Mouse (Mus musculus) kidney, adult 8-10 months (tissue): ENCODE results near the gene Klhdc8a.

Experiments
- DNase-seq, 2 experiments: peaks; one replicate each; pipeline ENCODE4 v3.0.0; 2022

Gene Klhdc8a

DNA sequence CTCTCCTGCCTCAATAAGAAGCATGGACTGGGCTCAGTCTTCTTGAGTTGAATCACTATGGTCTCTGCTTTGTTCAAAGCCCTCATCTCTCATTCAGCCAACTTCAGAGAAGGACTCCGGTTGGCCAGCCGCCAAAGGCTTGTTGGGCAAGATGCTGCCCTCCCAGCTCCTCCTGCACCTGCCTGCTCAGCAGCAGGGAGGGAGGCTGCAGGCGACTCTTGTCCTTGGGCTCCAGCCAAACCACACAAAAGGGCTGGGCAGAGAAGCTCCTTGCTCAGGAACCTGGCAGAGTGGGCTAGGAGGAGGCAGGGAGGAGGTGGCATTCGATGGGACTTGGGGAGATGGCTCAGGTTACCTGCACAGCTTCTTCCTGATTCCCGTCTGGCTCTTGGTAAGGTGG, 20.8 kb downstream of the Klhdc8a start:
- DNase-seq: peak; percentile 91

DNA sequence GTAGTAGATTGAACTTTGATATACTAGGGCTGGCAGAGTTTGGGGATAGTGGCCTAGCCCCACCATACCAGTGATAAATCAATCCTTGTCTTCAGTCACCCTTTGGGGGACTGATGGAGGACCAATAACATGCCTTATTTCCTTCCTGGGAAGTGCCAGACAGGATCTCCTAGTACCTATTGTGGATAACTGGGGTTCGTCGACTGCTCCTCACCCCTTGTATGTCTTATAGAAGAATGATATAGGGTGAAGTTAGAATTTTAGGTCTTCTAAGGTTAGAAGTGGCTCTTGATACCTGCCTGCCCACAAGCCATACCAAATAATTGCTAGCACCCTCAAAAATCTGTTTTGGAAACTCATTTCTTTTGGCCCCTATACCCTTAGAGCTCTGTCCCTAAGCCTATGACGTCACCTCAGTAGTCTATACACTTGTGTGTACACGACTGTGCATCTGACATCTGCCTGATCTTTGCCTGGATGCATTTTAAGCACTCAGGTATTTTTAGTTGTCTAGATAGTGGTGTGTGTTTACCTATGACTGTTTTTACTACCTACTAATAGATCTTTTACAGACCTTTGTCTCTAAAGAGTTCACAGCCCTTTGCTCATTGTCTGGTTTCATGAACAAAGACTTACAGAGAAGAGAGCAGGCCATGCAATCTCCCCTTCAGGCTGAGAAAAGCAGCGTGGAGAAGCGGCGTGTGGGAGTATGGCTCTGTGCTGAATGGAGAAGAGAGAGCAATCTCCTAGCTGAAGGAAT, 23.6 kb downstream of the Klhdc8a start:
- no peak for DNase-seq

DNA sequence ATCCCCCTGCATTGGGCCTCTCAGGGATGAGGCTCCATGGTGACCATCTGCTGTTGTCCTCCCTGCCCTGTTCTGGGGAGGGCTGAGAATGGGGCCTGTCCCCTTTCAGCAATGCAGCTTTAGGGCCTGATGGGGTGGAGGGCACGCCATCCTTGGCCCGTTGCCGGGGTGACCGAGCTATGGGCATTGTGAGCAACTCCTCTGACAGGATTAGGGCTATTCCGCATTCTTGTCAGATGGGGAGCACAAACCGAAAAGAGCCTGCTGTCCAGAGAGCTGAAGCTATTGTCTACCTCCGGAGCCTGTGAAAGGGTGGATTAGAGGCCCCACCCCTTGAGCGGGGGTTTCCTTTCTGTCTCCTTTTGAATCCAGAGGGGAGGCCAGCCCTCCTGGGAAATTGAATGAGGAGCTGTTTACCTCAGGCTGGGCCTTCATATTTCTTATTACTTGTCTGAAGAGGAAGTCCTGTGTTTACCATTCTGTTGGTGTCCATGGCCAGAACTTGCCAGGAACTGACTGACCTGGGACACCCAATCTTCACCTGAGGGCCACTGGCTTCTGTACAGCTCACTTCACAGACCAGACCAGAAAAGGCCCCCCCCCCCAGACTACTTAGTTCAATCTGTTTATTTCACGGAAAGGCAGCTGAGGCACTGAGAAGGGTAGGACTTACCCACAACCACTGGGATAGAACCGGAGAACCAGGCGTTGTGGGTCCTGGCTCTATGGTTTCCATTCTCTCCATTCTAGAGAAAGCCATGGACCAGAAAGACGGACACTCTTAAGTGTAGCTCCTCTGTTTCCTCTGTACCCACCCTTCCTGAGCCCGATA, 24.5 kb downstream of the Klhdc8a start:
- DNase-seq: peak in 1 of 2 experiments; percentile 57

DNA sequence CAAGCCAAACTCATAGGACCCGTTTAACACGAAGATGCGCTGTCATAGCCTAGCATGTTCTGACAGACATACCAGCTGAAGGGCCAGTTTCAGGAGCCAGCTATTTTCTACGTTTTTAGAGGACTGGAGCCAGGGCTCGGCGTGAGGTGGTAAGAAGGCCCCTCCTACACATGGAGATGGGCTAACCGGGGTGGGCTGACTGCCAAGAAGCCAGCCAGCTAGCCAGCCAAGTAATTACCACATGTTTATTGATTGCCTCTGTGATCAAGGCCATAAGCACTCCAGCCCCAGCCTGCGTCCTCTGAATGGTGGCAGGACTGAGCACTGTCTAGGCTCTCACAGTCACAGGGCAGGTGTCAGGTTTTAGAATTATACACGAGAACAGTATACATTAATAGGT, 28.4 kb downstream of the Klhdc8a start:
- DNase-seq: peak in 1 of 2 experiments; percentile 70

DNA sequence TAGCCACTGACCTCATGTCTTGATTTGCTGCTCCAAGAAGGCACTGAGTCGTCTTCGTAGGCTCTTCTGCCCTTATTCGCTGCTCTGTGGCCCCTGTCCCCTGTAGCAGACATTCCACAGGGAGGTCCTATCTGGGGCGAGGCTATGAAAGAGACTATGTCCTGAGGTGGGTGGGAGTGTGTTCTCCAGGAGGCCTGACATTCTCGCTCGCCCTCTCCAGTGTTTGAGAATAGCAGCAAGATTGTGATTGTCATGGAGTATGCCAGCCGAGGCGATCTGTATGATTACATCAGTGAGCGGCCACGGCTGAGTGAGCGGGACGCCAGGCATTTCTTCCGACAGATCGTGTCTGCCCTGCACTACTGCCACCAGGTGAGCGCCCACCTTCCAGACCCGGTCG, 29.1 kb downstream of the Klhdc8a start:
- DNase-seq: no peak

DNA sequence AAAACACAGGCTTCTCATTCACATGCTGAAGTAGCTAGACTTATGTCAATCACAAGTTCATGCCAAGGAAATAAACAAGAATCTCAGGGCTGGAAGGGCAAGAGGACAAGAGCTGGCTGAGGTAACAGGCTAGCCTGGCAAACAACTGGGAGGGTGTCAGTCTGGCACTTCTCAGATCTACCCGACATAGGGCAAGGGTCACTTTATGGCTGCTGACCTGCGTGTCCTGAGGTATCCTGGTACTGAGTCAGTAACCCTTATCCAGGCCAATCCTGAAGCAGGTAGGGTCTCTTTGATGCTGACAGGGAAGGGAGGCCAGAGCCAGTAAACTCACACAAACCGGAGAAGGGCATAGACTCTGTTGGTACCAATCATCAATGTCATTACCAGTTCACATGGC, 30.1 kb downstream of the Klhdc8a start:
- DNase-seq: peak; percentile 75 to 82

DNA sequence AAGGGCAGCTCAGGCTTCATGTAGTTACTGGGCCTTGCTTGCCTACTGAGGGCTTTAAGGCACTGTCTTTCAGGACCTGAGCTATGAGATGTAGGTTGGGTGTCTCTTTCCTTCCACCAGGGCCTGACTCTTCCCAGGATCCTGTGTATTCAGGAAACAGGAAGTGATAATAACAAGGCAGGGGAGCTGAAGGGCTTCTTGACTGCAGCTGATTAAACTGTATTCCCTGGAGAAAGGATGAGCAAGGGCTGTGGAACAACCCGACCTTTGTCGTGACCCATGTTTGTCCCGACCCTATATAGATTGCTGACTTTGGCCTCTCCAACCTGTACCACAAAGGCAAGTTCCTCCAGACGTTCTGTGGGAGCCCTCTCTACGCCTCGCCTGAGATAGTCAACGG, 31.2 kb downstream of the Klhdc8a start:
- DNase-seq: no peak

DNA sequence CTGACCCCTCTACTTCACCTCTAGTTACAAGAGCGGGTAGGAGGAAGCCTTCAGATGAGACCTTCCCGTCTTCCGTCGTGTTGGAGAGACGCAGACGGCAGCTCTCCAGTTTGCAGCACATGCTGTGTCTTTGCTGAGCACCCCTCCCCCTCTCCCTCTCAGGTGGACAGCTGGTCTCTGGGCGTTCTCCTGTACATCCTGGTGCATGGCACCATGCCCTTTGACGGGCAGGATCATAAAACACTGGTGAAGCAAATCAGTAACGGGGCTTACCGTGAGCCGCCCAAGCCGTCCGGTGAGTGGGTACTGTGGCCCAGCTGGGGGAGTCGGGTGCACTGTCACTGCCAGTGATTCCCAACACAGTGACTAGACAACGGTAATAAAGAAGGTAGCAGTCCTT, 32.0 kb downstream of the Klhdc8a start:
- DNase-seq: no peak

DNA sequence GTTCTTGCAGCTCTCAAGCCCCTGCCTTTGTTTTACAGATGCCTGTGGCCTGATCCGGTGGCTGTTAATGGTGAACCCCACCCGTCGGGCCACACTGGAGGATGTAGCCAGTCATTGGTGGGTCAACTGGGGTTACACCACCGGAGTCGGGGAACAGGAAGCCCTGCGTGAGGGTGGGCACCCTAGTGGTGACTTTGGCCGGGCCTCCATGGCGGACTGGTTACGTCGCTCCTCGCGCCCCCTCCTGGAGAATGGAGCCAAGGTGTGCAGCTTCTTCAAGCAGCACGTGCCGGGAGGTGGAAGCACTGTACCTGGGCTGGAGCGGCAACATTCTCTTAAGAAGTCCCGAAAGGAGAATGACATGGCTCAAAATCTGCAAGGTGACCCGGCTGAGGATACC, 32.9 kb downstream of the Klhdc8a start:
- no peak for DNase-seq

DNA sequence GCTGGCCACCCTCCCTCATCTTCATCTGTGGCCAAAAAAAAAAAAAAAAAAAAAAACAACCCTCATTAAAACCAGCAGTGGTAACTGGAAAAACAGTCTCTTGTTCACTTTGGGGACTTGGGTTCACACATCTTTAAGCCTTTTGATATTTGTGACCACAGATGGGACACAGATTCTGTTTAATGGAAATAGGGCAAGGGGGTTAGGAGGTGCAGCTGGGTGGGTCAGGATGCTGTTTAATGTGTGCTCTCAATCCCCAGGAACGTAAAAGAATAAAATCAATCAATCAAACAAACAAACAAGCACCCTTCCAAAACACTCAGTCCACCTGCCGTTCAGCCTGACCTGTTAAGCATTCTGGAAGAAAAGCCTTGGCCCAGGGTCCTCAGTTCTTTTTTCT, 34.8 kb downstream of the Klhdc8a start:
- no peak for DNase-seq

DNA sequence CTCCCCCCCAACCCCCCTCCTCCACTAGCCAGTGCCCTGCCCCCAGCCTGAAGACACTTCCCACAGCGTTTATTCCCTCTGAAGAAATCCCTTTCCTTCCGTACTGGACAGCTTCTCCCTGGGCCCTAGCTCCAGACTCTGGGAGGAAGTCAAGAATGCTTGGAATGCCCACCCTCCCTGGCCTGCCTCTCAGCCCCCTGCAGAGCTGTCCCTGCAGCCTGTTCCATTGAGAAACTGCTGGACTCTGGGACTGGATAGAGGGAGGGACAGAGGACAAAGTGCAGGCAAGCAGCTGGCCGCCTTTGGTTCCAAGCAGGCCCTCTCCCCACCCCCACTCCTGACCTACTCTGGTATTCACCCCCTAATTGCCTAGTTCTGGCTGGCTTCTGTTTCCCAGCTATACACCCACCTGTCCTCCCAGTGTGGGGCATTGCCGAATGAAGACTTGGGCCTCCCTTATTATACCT, 35.3 kb downstream of the Klhdc8a start:
- peak; percentile 94 to 96 for DNase-seq

DNA sequence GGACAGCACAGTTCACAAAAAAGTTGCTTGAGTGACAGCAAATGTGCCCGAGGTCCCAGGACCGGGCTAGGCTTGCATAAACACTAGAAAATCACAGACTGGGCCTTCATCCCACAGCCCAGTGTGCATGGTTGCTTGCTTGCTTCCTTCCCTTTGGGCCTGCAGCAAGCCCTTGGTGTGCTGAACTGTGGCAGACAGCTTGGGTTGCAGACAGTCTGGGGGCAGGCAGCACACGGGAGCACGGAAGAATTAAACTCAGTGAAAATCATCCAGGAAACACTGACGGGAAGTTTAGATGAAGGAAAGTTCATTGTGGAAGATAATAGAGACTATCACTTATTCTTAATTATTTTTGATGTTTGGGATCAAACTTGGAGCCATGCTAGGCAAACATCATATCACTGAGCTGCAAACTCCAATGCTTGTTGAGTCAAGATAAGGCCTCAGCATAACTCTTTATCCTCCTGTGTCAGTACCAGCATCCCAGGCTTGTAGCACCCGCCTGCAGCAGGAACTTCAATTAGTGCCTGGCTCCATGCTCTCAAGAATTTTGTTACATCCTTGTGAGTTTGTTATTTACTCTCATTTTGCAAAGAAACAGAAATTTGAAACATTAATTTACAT, 35.9 kb downstream of the Klhdc8a start:
- DNase-seq: no peak

DNA sequence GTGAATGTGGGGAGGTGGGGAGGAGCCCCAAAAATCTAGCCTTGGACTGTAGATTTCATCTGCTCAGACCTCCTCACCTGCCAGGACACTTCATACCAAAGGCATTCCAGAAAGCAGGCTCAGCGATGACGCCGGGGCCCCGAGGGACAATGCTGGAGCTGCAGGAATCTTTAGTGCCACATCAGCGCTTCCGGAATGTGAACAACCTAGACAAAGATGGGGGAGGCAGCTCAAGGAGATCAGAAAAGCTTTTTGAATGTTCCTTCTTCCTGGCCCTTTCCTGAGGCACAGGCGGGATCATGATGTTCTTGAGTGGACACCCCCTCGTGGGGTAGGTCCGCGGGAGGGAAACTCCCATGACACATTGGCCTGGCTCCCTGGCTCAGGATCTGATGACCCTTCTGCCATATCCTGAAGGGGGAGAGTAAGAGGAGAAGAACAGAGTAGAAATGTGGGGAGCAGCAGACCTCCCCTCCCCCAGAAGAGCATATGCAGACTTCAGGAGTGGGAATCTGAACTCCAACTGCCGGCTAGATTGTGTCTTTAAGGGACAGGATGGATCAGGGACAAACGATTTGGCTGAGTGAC, 37.0 kb downstream of the Klhdc8a start:
- DNase-seq: peak; percentile 82 to 84

DNA sequence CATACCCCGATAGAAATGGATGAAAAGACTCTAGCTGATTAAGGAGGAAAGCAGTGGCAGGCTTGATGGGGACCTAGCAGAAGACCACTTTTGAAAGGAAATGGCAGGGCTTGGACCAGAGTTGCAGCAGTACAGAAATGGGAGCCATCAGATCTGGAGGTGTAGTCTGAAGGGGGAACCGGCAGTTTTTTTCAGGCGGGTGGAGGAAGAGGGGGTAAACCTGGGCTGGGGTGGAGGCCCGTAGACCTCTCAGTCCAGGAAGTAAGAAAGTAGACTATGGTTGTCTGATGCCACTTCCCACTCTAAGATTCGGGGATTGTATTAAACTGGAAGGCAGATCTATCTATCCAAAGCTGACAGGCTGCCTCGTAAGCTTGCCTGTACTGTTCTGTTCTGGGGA, 38.5 kb downstream of the Klhdc8a start:
- no peak for DNase-seq

DNA sequence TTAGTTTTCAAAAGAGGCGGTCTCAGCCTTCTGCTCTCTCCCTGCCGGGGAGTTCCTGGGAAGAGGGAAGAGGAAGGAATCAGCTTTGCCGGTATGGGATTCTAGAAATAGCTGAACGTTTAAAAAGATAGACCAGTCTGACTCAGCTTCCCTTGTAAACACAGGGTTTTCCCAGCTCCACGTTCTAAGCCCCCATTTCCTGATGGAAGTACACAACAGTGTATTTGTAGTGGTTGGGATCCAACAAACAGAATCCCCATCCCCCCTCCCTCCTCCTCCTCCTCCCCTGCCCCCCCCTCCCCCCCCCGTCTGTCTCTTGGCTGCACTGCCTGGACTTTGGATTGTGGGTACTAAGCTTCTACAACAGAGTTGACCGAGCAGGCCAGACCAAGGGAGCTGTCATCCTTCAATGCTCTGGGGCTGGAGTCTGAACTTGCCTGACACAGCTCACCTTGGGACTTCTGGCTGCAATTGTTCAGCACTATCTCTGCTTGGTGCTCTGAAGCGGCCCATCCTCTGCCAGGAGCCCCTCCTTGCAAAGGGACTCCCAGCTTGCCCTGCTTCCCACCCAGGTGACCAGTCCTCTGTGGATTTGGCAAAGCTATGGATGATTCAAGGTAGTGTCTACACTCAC, 39.7 kb downstream of the Klhdc8a start:
- DNase-seq: peak; percentile 71 to 87

DNA sequence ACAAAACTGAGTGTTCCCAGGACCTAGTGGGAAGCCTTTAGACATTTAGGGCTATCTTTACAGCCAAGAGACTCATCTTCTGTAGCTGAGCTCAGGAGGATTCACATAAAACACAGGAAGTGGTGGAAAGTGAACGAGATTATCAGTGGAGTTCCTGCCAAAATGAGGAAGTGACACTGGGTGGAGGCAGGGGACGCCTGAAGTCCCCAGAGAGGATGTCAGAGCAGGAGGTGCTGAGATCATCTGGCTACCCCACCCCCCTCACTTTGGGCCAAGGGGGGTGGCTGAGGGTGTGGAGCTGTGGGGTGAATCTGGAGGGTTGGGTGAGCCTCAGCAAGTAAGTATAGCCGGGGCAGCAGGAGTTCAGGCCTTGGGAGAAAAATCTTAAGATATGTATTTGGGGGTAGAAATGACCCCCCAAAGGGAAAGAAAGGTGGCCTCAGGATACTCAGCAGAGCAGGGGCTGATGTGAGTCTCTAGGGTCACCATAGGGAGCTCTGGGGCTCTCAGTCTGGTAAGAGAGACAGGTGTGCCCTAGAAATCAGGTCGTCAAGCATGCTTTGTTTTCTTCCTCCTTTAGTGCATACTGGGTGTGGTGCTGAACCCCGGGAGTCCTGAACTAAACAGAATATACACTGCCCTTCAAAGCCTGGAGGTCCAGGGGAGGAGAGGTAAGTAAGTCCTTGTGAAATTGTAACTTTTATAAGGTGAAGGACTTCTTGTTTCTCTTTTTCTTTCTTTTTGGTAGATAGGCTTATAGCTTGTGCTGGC, 43.5 kb downstream of the Klhdc8a start:
- DNase-seq: peak; percentile 63 to 80

DNA sequence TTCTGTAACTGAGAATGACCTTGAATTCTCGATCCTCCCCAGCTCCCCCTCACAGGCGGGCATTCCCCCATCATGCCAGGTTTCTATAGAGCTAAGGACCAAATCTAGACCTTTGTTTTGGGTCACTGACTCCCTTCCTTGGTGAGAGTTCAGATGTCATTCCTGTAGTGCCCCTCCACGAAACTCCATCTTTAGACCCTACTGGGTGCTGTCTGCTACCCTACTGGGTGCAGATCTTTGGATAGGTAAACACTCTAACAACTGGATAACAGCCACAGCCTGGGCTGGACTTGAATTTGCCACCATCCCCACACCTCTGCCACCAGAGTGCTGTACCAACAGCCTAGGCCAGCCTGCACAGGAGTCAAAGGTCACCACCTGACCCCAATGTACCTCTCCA, 44.1 kb downstream of the Klhdc8a start:
- DNase-seq: no peak

DNA sequence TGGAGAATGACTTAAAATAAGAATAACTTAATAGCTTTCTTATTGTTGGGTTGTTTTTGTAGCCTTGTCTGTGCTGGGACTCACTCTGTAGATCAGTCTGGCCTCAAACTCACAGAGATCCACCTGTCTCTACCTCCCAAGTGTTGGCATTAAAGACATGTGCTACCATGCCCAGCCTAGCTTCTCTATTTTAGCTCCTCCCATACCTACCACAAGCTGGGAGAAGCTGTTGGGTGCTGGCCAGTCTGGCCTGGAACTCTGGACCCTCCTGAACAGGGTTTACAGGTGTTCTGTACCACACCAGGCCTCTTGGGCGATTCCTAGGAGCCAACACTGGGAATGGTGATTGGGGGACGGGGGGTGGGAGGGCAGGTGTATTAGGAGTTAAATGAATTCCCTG, 44.8 kb downstream of the Klhdc8a start:
- no peak for DNase-seq

DNA sequence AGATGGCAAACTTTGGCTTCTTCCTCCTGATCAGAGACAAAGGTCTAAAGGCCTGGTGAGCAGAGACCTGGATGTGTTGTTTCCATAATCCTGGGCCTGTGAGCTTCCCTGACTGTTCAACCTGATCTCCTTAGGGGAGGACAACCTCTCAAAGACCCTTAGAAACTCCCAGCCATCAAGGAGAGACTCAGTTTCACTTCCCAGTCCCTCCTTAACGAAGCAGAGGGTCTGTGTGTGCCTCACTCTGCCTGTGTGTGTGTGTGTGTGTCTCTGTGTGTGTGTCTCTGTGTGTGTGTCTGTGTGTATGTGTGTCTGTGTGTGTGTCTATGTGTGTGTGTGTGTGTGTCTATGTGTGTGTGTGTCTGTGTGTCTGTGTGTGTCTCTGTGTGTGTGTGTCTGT, 45.2 kb downstream of the Klhdc8a start:
- no peak for DNase-seq

DNA sequence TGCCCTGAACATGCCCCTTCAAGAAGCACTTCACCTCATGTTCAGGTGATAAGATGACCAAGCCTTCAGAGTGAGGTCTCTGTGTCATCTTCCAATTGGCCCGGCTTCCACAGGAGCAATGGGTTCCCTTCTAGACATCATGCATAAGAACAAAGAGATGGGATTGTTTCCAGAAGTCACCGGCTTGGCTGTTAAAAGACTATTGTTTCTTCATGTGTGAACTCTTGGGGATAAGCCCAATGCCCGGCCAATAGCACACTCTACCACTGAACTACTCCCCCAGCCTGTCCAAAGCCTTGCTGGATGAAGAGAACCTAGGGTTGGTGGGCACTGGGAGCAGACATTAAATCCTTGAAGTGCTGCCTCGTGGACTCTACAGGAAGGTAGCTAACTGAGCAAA, 47.1 kb downstream of the Klhdc8a start:
- no peak for DNase-seq

DNA sequence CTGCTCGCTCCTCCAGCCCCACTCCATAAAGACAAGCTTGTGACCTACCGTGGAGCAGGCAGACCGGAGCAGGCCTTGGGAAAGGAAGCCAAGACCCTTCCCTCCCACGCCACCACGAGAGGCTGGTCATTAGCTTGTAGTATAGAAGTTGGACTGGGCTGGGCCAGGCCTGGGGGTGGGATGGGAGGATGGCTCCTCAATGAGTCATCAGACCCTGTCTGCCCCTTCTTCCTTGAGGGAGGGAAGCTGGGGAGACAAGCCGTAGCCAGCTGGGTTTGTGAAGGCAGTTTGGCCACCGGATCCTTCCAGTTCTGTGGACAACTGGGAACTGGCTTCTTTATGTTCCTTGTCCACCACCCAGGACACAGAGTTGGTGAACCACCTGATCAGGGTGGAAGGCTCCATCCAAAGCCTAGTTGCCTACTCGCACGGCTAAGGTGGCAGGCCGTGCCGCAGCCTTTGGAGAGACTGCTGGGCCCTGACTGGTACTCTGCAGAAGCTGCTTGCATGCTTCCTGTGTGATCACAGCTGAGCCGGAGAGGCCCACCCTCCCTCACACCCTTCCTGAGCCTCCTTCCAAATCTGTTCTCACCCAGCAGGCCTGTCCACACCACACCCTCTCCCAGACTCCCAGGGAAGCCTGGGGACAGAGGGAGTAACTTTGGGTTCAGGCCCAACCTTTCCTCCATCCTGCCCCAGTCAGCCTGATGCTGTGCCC, 47.9 kb downstream of the Klhdc8a start:
- no peak for DNase-seq
